Mouse (Mus musculus): ENCODE measurements around the gene Mpdu1.

- TF ChIP-seq POLR2A (IDR thresholded peaks at IDR 0.05; ENCODE audit: low read depth, low read length), result no peak
- no peak for TF ChIP-seq CTCF (IDR thresholded peaks at IDR 0.05; ENCODE audit: extremely low read depth, insufficient read length, insufficient replicate concordance, low read depth, low read length)
These were observed 22.5 kb upstream of the Mpdu1 start for GRCm38 (mm10) chr11:69684936-69685335.

Measured in small intestine, adult 2 months (tissue).